Mouse (Mus musculus) E14TG2a.4 (cell line): Measurements from ENCODE around the gene Gipc3.

ENCODE experiments used
- CTCF ChIP-seq: conservative IDR thresholded peaks from 2 replicates; pipeline ENCODE4 v1.5.1; 2014; ENCODE audit warnings: low read length
- POU5F1 ChIP-seq: IDR thresholded peaks from 2 replicates; pipeline ENCODE4 v1.6.1; 2014; ENCODE audit warnings: low read length, borderline replicate concordance

GRCm38 (mm10) chr10:81316338-81317060, 26.6 kb downstream of the Gipc3 start:
- TF ChIP-seq CTCF (peak; percentile 14; the same call in 1 of the 2 replicates), POU5F1 (no peak)
